Mouse (Mus musculus) thymus, adult 2 months (tissue): Measurements from ENCODE around the gene Cacnb2. TPM values are rescaled to one million over a fixed set of nuclear protein-coding genes. Genes with fewer than 3 reads are reported as not detected.

Experiments used
- DNase-seq: peaks from one replicate; pipeline ENCODE4 v3.0.0; 2021
- H3K27ac ChIP-seq: fragments of 200-500 bp; 2 replicates; pipeline ENCODE4 v1.5.1; 2012; ENCODE audit warnings: low read length, control low read depth; ENCODE audit not compliant: control insufficient read depth, insufficient read depth
- H3K27me3 ChIP-seq: fragments of 200-500 bp; 2 replicates; pipeline ENCODE4 v1.6.1; 2012; ENCODE audit warnings: mild to moderate bottlenecking, low read length, moderate library complexity, mixed read lengths; ENCODE audit not compliant: control insufficient read depth, insufficient read depth
- H3K36me3 ChIP-seq: fragments of 200-500 bp; 2 replicates; pipeline ENCODE4 v1.6.1; 2012; ENCODE audit warnings: mild to moderate bottlenecking, low read length, moderate library complexity; ENCODE audit not compliant: control insufficient read depth, insufficient read depth
- H3K4me1 ChIP-seq: fragments of 200-500 bp; replicated peaks from 2 replicates; pipeline ENCODE4 v1.6.1; 2012; ENCODE audit warnings: low read length; ENCODE audit not compliant: control insufficient read depth, insufficient read depth
- H3K4me3 ChIP-seq: fragments of 200-500 bp; 2 replicates; pipeline ENCODE4 v1.5.1; 2012; ENCODE audit warnings: mild to moderate bottlenecking, low read length, control low read depth, moderate library complexity; ENCODE audit not compliant: control insufficient read depth, insufficient read depth
- CTCF ChIP-seq: fragments of 200-500 bp; IDR thresholded peaks from 2 replicates; pipeline ENCODE4 v1.5.1; 2012; ENCODE audit warnings: mild to moderate bottlenecking, control low read depth, low read length, moderate library complexity, borderline replicate concordance; ENCODE audit not compliant: control insufficient read depth, poor library complexity, insufficient read depth; ENCODE audit errors: extremely low read depth
- POLR2A ChIP-seq: fragments of 200-500 bp; IDR thresholded peaks from 2 replicates; pipeline ENCODE4 v1.6.1; 2012; ENCODE audit warnings: mild to moderate bottlenecking, low read length, control low read depth, moderate library complexity; ENCODE audit not compliant: control insufficient read depth, poor library complexity, insufficient read depth; ENCODE audit errors: extremely low read depth
- WGBS: fragments of 180-500 bp; shearing (Covaris S2); methylation state at CpG from one replicate; pipeline ENCODE4 v1.1.7; 2018; 5-methylcytosine and 5-hydroxymethylcytosine counted together
- polyA plus RNA-seq: library from polyadenylated mRNA; depleted of rRNA; stranded (reverse); fragments of >200 nt; gene quantifications from 2 replicates; pipeline ENCODE4 v1.2.3, GENCODE M21; 2012

The Cacnb2 gene
- polyA plus RNA-seq, 1 experiment, result 1.6 TPM

GRCm38 (mm10) chr2:14854054-14854453 lies 251.2 kb downstream of the Cacnb2 start:
- no peak overlapping the region for H3K4me3 ChIP-seq

GRCm38 (mm10) chr2:14858301-14858700 lies 255.4 kb downstream of the Cacnb2 start:
- H3K27ac ChIP-seq, result no peak overlapping the region
- no peaks in the 10 kb centered on the region for H3K36me3 ChIP-seq
- no peaks in the 10 kb centered on the region for H3K27me3 ChIP-seq
- no peaks in the 10 kb centered on the region for H3K4me1 ChIP-seq
- no peak for DNase-seq
- no peak for TF ChIP-seq CTCF
- TF ChIP-seq POLR2A, result no peak
- no peak overlapping the region for H3K4me3 ChIP-seq
- 98% methylated on average over 1 of the region's 1 CpGs for WGBS

More at GRCm38 (mm10) chr2:14854054-14854453, 251.2 kb downstream of the Cacnb2 start:
- WGBS, result 95% methylated on average over 2 of the region's 2 CpGs
- H3K27me3 ChIP-seq, result no peaks in the 10 kb centered on the region
- DNase-seq, result no peak
- H3K4me1 ChIP-seq, result no peaks in the 10 kb centered on the region
- no peak overlapping the region for H3K27ac ChIP-seq
- H3K36me3 ChIP-seq, result no peaks in the 10 kb centered on the region
- no peak for TF ChIP-seq POLR2A
- TF ChIP-seq CTCF, result no peak

- H3K36me3 ChIP-seq, result no peaks in the 10 kb centered on the region
- no peak for TF ChIP-seq POLR2A
- TF ChIP-seq CTCF, result no peak
- 93% methylated on average over 3 of the region's 3 CpGs for WGBS
Measured at GRCm38 (mm10) chr2:14860350-14860749, 257.5 kb downstream of the Cacnb2 start.

GRCm38 (mm10) chr2:14861613-14862012 lies 258.7 kb downstream of the Cacnb2 start:
- no peaks in the 10 kb centered on the region for H3K4me1 ChIP-seq
- no peaks in the 10 kb centered on the region for H3K36me3 ChIP-seq
- DNase-seq, result no peak
- H3K4me3 ChIP-seq, result no peak overlapping the region
- no peak overlapping the region for H3K27ac ChIP-seq
- WGBS, result 93% methylated on average over 2 of the region's 2 CpGs
- no peaks in the 10 kb centered on the region for H3K27me3 ChIP-seq
- TF ChIP-seq POLR2A, result no peak
- TF ChIP-seq CTCF, result no peak

More at GRCm38 (mm10) chr2:14860350-14860749, 257.5 kb downstream of the Cacnb2 start:
- no peaks in the 10 kb centered on the region for H3K4me1 ChIP-seq
- no peak overlapping the region for H3K27ac ChIP-seq
- DNase-seq, result no peak
- H3K27me3 ChIP-seq, result no peaks in the 10 kb centered on the region
- no peak overlapping the region for H3K4me3 ChIP-seq

GRCm38 (mm10) chr2:14862981-14863380 lies 260.1 kb downstream of the Cacnb2 start:
- no peaks in the 10 kb centered on the region for H3K27me3 ChIP-seq
- TF ChIP-seq POLR2A, result no peak
- TF ChIP-seq CTCF, result no peak
- no peaks in the 10 kb centered on the region for H3K36me3 ChIP-seq
- 77% methylated on average over 1 of the region's 1 CpGs for WGBS
- no peaks in the 10 kb centered on the region for H3K4me1 ChIP-seq
- H3K27ac ChIP-seq, result no peak overlapping the region
- H3K4me3 ChIP-seq, result no peak overlapping the region
- DNase-seq, result no peak

- Histone ChIP-seq H3K4me1 (no peaks in the 10 kb centered on the region), H3K4me3 (no peak overlapping the region), H3K36me3 (no peaks in the 10 kb centered on the region), H3K27ac (no peak overlapping the region), H3K27me3 (no peaks in the 10 kb centered on the region)
- DNase-seq, result no peak
- WGBS, result 96% methylated on average over 1 of the region's 1 CpGs
- no peak for TF ChIP-seq POLR2A
Measured at GRCm38 (mm10) chr2:14873116-14873515, 270.2 kb downstream of the Cacnb2 start.

- H3K36me3 ChIP-seq, result no peaks in the 10 kb centered on the region
- H3K4me1 ChIP-seq, result no peaks in the 10 kb centered on the region
- H3K27me3 ChIP-seq, result no peaks in the 10 kb centered on the region
- no peak overlapping the region for H3K4me3 ChIP-seq
- 90% methylated on average over 15 of the region's 15 CpGs for WGBS
- DNase-seq, result no peak
- no peak overlapping the region for H3K27ac ChIP-seq
- no peak for TF ChIP-seq CTCF
- no peak for TF ChIP-seq POLR2A
Measured at GRCm38 (mm10) chr2:14873701-14874181, 270.9 kb downstream of the Cacnb2 start.
